Mouse (Mus musculus) liver, embryonic 14.5 days (tissue): ENCODE data around the gene Med18.

Experiments
- CTCF ChIP-seq: IDR thresholded peaks from 2 replicates; pipeline ENCODE4 v1.5.1; 2016; ENCODE audit warnings: antibody characterized with exemption, low read depth, control low read depth
- EP300 ChIP-seq: IDR thresholded peaks from 2 replicates; pipeline ENCODE4 v1.6.1; 2016; ENCODE audit warnings: antibody characterized with exemption, low read depth

DNA sequence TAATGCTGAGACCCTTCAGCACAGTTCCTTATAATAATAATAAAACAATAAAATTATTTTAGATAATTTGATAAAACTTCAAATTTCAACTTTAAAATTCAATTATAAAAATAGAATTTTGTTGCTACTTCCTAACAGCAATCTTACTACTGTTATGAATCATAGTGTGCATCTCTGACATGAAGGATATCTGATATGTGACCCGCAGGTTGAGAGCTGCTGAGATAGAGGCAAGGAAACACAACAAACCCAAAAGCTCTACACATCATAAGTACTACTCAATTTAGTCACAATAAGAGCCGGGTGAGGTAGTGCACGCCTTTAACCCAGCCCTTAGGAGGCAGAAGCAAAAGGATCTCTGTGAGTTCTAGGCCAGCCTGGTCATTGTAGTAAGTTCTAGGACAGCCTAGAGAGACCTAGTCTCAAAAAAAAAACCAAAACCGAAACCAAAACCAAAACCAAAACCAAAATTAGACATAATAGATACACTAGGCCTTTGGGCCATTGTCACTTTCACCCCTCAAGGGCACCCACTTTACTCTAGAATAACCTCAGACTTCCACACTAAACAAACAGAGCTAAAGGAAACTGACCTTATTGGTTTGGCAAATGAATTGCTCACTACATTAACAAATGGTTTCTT is 54.0 kb downstream of the Med18 start:
- TF ChIP-seq CTCF (no peak), EP300 (no peak)
